Mouse (Mus musculus) cerebellum, postnatal 10 days (tissue): ENCODE data around the gene Gm20662.
A peak's percentile ranks its signal among the peaks of the same experiment; 100 is the strongest.

Source experiments
- DNase-seq, 2 experiments: peaks; one replicate each; pipeline ENCODE4 v3.0.0; 2021; ENCODE audit warnings: mixed read lengths in 2 of 2

Gm20662 gene

DNA sequence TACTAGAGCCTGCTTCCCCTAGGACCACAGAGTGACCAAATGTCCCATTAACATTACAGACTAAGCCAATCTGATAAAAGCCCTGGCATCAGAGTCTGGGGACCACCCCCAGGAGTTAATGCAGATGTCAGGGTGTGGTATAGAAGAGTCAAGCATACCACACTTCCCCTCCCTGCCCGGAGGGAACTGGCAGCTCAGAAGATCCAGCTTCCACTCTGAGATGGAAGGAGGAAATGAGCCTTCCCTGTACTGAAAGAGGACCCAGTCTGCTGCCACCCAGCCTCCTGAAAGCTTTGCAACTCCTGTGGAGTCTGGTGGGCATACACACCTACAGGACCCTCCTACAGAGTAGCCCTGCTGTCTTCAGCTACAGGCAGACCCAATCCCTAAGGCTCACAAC lies 58.9 kb downstream of the Gm20662 start:
- no peak for DNase-seq

- DNase-seq: peak in 1 of 2 experiments; percentile 2
Observed at GRCm38 (mm10) chr9:108055661-108056237, 59.6 kb downstream of the Gm20662 start.

DNA sequence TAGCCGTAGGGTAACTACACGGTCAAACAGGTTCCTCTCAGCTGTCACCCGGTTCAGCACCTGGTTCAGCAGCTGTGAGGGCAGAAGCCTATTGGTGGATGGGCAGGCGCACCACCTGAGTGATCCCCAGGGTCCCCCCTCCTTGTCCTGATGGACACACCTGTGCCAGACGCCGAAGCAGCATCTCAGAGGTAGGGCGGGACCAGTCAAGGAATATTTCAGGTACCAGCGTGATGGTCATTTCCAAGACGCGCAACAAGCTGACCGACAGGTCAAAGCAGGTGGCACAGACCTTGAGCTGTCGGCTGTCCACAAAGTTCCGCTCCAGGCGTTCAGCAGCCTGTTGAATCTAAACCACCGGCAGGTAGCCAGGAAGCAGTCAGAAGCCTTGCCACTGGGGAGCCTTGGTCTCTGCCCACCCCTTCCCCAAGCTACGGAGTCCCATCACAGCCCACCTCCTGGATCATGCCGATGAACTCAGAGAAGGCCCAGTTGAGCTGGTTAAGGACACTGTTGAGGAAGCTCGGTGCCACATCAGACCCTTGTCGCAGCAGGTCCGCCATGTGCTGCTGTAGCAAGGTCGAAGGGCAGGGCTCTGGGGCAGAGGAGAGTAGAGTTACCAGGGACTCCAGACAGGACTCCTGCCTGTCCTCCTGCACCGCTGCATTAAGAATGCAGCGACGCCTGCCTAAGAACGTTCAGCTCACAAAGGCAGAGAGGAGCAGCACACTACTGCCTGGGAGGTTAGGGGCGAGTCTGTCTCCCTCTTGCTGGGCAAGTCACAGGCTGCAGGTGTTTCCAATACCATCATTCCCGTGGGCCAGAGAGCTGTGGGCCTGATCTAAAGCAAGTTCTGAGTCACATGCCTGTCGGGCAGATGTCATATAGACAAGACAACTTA lies 60.5 kb downstream of the Gm20662 start:
- DNase-seq: peak; percentile 5 to 9

- DNase-seq: peak; percentile 5 to 11
Observed at GRCm38 (mm10) chr9:108057262-108057562, 61.1 kb downstream of the Gm20662 start.

DNA sequence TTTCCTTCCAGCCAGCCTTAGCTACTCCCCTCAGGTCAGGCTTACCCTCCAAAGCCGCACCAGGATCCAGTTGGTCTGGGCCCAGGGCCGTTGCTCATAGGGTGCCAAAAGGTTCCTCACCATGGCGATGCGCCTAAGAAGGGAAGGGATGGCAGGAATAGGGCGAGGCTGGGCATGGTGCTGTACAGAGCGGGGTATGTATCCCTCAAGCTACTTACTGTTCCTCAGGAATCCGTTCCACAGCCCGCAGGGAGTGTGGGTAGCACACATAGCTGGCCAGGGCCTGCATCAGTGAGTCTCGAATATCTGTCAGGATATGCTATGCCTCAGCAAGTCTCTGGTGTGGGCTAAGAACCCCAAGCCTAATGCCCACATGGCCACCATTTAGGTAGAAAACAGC lies 62.1 kb downstream of the Gm20662 start:
- DNase-seq: peak; percentile 7 to 8

GRCm38 (mm10) chr9:108062142-108062541 lies 66.0 kb downstream of the Gm20662 start:
- DNase-seq: no peak

DNA sequence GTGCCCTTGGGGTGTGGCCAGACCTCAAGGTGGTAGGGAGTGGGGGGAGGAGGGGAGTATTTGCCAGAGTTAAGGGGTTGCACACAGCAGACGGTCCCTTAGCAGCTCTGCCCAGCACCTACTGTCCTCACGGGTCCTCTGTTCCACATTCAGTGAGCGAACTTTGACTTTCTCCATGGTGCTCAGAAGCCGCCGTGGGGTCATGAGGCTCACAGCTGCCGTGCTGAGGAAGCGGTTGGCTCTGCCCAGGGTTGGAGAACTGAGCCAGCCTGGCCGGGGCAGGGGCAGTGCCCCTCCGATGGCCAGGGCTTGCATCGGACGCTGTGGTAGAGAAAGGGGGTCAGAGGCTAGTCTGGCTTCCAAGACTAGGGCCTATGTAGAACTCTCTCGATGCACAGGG lies 67.2 kb downstream of the Gm20662 start:
- DNase-seq: no peak

GRCm38 (mm10) chr9:108065491-108066011 lies 69.4 kb downstream of the Gm20662 start:
- peak; percentile 85 to 87 for DNase-seq

DNA sequence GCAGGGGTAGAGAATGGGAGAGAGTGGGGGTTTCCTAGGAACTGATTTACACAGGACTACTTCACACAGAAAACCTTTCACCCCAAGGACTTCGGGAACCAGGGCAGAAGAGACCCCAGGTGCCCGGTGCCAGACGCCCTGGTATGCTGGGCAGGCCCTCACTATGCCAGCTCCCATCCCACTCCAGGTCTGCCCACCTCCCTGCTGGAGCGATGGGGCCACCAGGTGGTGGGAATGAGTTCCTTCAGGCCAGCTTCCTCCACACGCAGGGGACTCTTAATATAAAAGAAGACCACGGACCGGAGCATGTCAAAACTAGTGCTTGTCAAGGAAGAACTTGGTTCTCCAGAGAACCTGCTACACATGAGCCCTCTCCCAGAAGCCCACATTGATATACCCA lies 71.0 kb downstream of the Gm20662 start:
- peak in 1 of 2 experiments; percentile 45 for DNase-seq

- DNase-seq: peak; percentile 92 to 93
Observed at GRCm38 (mm10) chr9:108067900-108068299, 71.8 kb downstream of the Gm20662 start.

DNA sequence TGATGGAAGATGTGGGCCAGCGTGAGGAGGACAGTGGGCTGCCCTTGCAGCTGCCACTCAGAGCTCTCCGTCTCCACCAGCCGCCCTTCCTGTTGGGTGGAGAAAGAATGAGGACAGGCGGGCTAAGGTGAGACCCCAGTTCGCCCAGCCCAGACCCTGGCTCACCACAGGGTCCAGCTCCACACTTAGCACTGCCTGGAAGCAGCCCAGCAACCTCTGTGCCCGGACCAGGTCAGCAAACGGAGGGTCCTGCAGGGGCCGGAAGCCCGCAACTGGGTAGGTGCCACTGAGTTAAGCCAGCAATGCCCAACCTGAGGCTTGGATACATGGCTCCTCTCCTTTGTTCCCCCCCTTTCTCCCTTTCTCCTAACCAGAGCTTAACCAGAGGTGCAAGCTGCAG lies 72.9 kb downstream of the Gm20662 start:
- DNase-seq: no peak

- DNase-seq: no peak
Observed at GRCm38 (mm10) chr9:108069529-108069928, 73.4 kb downstream of the Gm20662 start.

GRCm38 (mm10) chr9:108071801-108072200 lies 75.7 kb downstream of the Gm20662 start:
- no peak for DNase-seq

DNA sequence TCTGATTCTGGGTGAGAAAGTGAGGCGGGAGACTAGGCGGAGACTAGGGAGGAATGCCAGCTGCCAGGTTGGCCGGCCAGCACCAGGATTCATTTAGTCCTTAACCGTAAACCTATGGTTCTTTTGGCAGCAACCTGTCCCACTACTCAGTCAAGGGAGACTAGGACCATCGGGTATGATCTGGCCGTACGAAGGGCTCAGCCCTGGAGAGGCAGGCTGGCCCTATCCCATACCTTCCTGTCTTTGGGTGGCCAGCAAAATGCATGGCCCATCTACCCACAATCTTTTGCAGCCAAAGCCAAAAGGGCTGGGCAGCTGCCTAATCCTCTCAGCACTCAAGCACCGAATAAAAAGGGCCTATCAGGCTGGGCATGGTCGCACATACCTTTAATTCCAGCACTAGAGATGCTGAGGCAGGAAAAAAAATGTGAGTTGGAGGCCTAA lies 76.4 kb downstream of the Gm20662 start:
- peak; percentile 53 to 67 for DNase-seq

DNA sequence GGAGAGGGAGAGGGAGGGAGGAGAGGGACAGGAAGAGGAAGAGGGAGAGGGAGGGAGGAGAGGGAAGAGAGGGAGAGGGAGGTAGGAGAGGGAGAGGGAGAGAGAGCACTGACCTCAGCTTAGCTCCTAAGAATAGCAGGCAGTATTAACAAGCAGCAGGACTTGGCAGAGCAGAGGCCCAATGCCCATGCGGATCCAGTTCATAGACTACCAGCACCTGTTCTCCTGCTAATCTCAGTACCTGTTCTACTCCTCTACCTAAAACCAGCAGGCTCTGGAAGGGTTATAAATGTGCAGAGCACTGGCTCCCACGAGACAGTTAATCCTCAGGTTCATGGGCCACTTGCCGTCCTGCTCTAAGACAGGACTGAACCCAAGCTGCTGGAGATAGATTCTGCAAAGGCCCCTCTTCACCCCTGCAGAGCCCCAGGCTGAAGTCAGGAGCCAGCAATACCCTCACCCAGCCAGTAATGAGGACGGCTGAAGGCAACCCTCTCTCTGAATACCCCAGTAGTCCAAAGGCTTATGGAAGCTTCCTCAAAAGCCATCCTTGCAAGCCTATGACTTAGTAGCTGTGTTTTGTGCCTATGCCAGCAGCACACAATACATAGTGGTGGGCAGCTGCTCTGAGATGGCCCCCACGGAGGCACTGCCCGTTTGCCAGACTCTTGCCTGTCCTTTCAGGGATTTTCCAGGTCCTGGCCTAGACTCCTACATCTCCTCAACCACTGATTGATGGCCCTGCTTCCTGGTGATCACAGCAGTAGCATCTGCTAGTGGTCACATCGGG lies 77.2 kb downstream of the Gm20662 start:
- DNase-seq: peak; percentile 74

- DNase-seq: no peak
Observed at GRCm38 (mm10) chr9:108080168-108080567, 84.0 kb downstream of the Gm20662 start, which contains the start of gene Mst1. TSS of gene Mst1 (plus strand) at chr9:108080436.

GRCm38 (mm10) chr9:108082549-108082948 lies 86.4 kb downstream of the Gm20662 start:
- peak; percentile 59 to 62 for DNase-seq

DNA sequence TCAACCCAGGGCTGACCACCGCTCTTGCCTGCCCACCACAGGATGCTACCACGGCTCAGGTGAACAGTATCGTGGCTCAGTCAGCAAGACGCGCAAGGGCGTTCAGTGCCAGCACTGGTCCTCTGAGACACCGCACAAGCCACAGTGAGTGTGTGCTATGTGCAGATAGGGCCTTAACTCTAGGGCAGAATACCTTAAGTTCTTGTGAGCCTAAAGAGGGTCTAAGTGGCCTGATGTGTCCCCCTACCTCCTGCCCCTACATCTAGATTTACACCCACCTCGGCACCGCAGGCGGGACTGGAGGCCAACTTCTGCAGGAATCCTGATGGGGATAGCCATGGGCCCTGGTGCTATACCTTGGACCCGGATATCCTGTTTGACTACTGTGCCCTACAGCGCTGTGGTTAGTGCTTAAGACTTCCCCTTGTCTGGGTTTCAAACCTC lies 86.9 kb downstream of the Gm20662 start, which contains the start of gene Rnf123:
Rnf123 (minus strand) TSS at position 359 of the 444 bp plus-strand sequence.
- no peak for DNase-seq

GRCm38 (mm10) chr9:108083561-108083960 lies 87.4 kb downstream of the Gm20662 start:
- DNase-seq: no peak

DNA sequence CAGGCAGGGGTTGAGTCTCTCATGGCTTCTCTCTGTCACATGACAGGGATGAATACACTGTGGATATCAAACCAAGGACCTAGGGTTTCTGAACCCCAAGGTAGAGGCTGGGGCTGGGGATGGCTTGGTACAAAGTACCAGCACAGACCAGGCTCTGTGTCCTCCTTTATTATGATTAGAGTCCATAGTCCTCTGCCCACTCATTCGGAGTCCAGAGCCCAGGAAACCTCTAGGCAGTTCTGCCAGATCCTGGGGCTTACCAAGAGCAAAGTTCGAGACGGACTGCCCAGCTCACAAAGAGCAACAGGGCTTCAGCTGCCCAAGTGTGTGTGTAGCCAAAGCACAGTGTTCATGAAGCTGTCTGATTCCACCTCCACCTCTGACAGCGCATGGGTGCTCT lies 89.1 kb downstream of the Gm20662 start:
- no peak for DNase-seq

DNA sequence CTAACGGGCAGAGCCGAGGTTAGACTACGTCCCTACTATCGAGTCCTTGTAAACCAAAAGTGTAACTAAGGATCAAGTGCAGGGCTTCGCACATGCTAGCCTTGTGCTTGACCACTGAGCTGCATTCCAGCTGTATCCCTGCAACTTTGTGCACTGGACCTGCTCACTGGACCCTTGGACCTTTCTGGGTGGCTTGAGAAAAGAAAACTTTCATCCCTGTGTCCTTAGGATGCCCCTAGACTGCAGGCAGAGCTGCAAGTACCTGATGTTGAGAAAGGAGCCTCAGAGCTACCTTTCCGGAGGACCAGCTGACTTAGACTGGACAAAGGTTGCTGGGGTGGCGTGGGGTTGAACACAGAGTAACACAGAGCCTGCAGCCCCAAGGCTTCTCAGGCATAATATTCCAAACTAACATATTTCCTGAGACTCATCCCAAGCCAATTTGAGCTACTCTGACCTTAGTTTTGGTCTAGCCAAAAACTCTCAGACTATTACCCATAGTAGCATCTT lies 94.5 kb downstream of the Gm20662 start:
- DNase-seq: no peak

GRCm38 (mm10) chr9:108093586-108093985 lies 97.4 kb downstream of the Gm20662 start:
- DNase-seq: peak; percentile 54 to 58
